Comparison of ENCODE assay signal across 8 mouse cellular contexts in genomic region chr10:61977392-61978096, GRCm38 (mm10). TPM values are rescaled to one million over a fixed set of nuclear protein-coding genes. Genes with fewer than 3 reads are reported as not detected.
DNase-seq lines count a peak whose midpoint lies in the region; ATAC-seq lines count a peak whose summit lies in the region.

No protein-coding gene starts in this region.

- H3K27ac ChIP-seq in lung, embryonic 16.5 days (ENCODE audit: low read length), result peak overlapping the region; percentile 66
- no peak overlapping the region for H3K27ac ChIP-seq in liver, embryonic 12.5 days
- H3K27ac ChIP-seq in stomach, embryonic 15.5 days, result no peak overlapping the region

- no peaks in the 10 kb centered on the region for H3K36me3 ChIP-seq in lung, embryonic 16.5 days (ENCODE audit: control insufficient read depth, insufficient read depth, low read length)
- no peaks in the 10 kb centered on the region for H3K36me3 ChIP-seq in liver, embryonic 12.5 days
- H3K36me3 ChIP-seq in stomach, embryonic 15.5 days, result no peaks in the 10 kb centered on the region

- DNase-seq in adrenal gland, postnatal 14 days, result peak; percentile 26
- DNase-seq in adrenal gland, postnatal 25 days, result no peak
- no peak for DNase-seq in lung, postnatal 25 days (ENCODE audit: low spot score)
- no peak for DNase-seq in thymus, adult 18-20 months

- peak overlapping the region; percentile 71 for H3K4me2 ChIP-seq in lung, embryonic 16.5 days (ENCODE audit: low read depth, low read length)
- peak overlapping the region; percentile 62 for H3K4me2 ChIP-seq in liver, embryonic 12.5 days
- peak overlapping the region; percentile 90 for H3K4me2 ChIP-seq in stomach, embryonic 15.5 days

- ATAC-seq in lung, embryonic 16.5 days (ENCODE audit: low read depth), result peak; percentile 21; the same call in 1 of the 2 replicates
- no peak for ATAC-seq in liver, embryonic 12.5 days
- no peak for ATAC-seq in stomach, embryonic 15.5 days (ENCODE audit: insufficient read depth, low FRiP score, low read depth)
- no peak for ATAC-seq in activated CD4-positive, CD25-positive, alpha-beta regulatory T cell, adult 4 months

- peak overlapping the region; percentile 58 for H3K9ac ChIP-seq in lung, embryonic 16.5 days (ENCODE audit: low read length)
- no peak overlapping the region for H3K9ac ChIP-seq in liver, embryonic 12.5 days
- peak overlapping the region; percentile 31; the same call in 1 of the 2 replicates for H3K9ac ChIP-seq in stomach, embryonic 15.5 days

- H3K27me3 ChIP-seq in lung, embryonic 16.5 days (ENCODE audit: control insufficient read depth, insufficient read depth, low read depth, low read length), result peaks cover 30% of the 10 kb centered on the region
- H3K27me3 ChIP-seq in liver, embryonic 12.5 days (replicated peaks), result peaks cover 73% of the 10 kb centered on the region
- H3K27me3 ChIP-seq in stomach, embryonic 15.5 days (replicated peaks), result peaks cover 47% of the 10 kb centered on the region

- H3K4me3 ChIP-seq in lung, embryonic 16.5 days (ENCODE audit: low read length), result peak overlapping the region; percentile 54
- H3K4me3 ChIP-seq in liver, embryonic 12.5 days, result peak overlapping the region; percentile 46
- H3K4me3 ChIP-seq in stomach, embryonic 15.5 days (replicated peaks), result peak overlapping the region; percentile 46

- H3K4me1 ChIP-seq in lung, embryonic 16.5 days (replicated peaks; ENCODE audit: control insufficient read depth, insufficient read depth, low read length), result peaks cover 14% of the 10 kb centered on the region
- H3K4me1 ChIP-seq in liver, embryonic 12.5 days, result peaks cover 21% of the 10 kb centered on the region
- H3K4me1 ChIP-seq in stomach, embryonic 15.5 days, result peaks cover 17% of the 10 kb centered on the region

- WGBS in lung, embryonic 16.5 days, result 1% methylated on average over 18 of the region's 18 CpGs
- WGBS in liver, embryonic 12.5 days (ENCODE audit: insufficient replicate concordance), result 3% methylated on average over 18 of the region's 18 CpGs
- WGBS in stomach, embryonic 15.5 days, result 7% methylated on average over 18 of the region's 18 CpGs

- H3K9me3 ChIP-seq in lung, embryonic 16.5 days (ENCODE audit: control insufficient read depth, low read length), result no peaks in the 10 kb centered on the region
- H3K9me3 ChIP-seq in liver, embryonic 12.5 days (replicated peaks), result no peaks in the 10 kb centered on the region
- no peaks in the 10 kb centered on the region for H3K9me3 ChIP-seq in stomach, embryonic 15.5 days

RNA-seq across cellular contexts. Expression of gene Col13a1, which starts 1.4 kb away (rescaled TPM):
- 10.4 and 10.6 TPM in 2 replicates for total RNA-seq in adrenal gland, postnatal 14 days (2021)
- 5.2 and 6.1 TPM in 2 replicates for total RNA-seq in adrenal gland, postnatal 25 days (2021)
- 25.7 and 26.5 TPM in 2 replicates for polyA plus RNA-seq in lung, embryonic 16.5 days (2015; fragmentation: Nextera tagmentation; extraction: Ambion mirVana)
- 2.6 and 5.0 TPM in 2 replicates for polyA plus RNA-seq in liver, embryonic 12.5 days (2016; fragmentation: Nextera tagmentation; extraction: Ambion mirVana)
- 6.8 TPM in 2 replicates for polyA plus RNA-seq in stomach, embryonic 15.5 days (2015; fragmentation: Nextera tagmentation; extraction: Ambion mirVana)
- not detected for polyA plus RNA-seq in activated CD4-positive, CD25-positive, alpha-beta regulatory T cell, adult 4 months (2017; shearing (Covaris generic))
